Mouse (Mus musculus): Measurements from ENCODE around the gene Ap1m2.

DNA sequence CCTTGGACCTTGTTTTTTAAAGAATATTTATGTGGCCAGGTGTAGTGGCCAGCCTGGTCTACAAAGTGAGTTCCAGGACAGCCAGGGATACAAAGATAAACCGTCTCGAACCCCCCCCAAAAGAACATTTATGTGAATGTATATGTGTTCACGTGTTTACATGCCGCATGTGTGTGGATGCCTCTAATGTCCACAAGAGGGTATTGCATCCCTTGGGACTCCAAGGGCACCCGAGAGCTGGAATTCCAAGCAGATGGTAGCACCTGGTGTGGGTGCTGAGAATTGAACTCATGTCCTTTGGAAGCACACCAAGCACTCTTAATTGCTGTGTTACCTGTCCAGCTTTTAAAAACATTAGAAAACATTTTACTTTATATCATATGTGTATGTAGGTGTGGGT lies 28.5 kb downstream of the Ap1m2 start:
- no peak for TF ChIP-seq POLR2A (IDR thresholded peaks at IDR 0.05; ENCODE audit: low read depth, low read length)
- no peak for TF ChIP-seq CTCF (IDR thresholded peaks at IDR 0.05; ENCODE audit: borderline replicate concordance, insufficient read depth, low read length)
